Mouse (Mus musculus) testis, adult 2 months (tissue): Measurements from ENCODE around the gene Ros1. TPM values are rescaled to one million over a fixed set of nuclear protein-coding genes. Genes with fewer than 3 reads are reported as not detected.

Experiments
- H3K27ac ChIP-seq: fragments of 200-500 bp; 2 replicates; pipeline ENCODE4 v1.5.1; 2012; ENCODE audit warnings: low read depth, low read length; ENCODE audit not compliant: control insufficient read depth, insufficient read depth
- H3K27me3 ChIP-seq: fragments of 200-500 bp; 2 replicates; pipeline ENCODE4 v1.6.1; 2012; ENCODE audit warnings: mild to moderate bottlenecking, low read length, moderate library complexity; ENCODE audit not compliant: control insufficient read depth, insufficient read depth
- H3K36me3 ChIP-seq: fragments of 200-500 bp; 2 replicates; pipeline ENCODE4 v1.6.1; 2012; ENCODE audit warnings: mild to moderate bottlenecking, low read length; ENCODE audit not compliant: control insufficient read depth, insufficient read depth
- H3K4me1 ChIP-seq: fragments of 200-500 bp; 2 replicates; pipeline ENCODE4 v1.6.1; 2012; ENCODE audit warnings: low read length; ENCODE audit not compliant: control insufficient read depth, insufficient read depth
- H3K4me3 ChIP-seq: fragments of 200-500 bp; 2 replicates; pipeline ENCODE4 v1.5.1; 2012; ENCODE audit warnings: low read depth, mild to moderate bottlenecking, low read length, moderate library complexity, mixed read lengths; ENCODE audit not compliant: control insufficient read depth
- CTCF ChIP-seq: fragments of 200-500 bp; IDR thresholded peaks from 2 replicates; pipeline ENCODE4 v1.5.1; 2012; ENCODE audit warnings: low read depth, mild to moderate bottlenecking, inconsistent platforms, low read length, moderate library complexity; ENCODE audit not compliant: control insufficient read depth, insufficient read depth, insufficient replicate concordance
- POLR2A ChIP-seq: fragments of 200-500 bp; IDR thresholded peaks from 2 replicates; pipeline ENCODE4 v1.6.1; 2012; ENCODE audit warnings: low read depth, mild to moderate bottlenecking, inconsistent platforms, low read length, moderate library complexity; ENCODE audit not compliant: control insufficient read depth
- polyA plus RNA-seq: library from polyadenylated mRNA; depleted of rRNA; stranded (reverse); fragments of >200 nt; gene quantifications from 2 replicates; pipeline ENCODE4 v1.2.3, GENCODE M21; 2012

Gene Ros1
- polyA plus RNA-seq, 1 experiment, result 0.21 TPM

DNA sequence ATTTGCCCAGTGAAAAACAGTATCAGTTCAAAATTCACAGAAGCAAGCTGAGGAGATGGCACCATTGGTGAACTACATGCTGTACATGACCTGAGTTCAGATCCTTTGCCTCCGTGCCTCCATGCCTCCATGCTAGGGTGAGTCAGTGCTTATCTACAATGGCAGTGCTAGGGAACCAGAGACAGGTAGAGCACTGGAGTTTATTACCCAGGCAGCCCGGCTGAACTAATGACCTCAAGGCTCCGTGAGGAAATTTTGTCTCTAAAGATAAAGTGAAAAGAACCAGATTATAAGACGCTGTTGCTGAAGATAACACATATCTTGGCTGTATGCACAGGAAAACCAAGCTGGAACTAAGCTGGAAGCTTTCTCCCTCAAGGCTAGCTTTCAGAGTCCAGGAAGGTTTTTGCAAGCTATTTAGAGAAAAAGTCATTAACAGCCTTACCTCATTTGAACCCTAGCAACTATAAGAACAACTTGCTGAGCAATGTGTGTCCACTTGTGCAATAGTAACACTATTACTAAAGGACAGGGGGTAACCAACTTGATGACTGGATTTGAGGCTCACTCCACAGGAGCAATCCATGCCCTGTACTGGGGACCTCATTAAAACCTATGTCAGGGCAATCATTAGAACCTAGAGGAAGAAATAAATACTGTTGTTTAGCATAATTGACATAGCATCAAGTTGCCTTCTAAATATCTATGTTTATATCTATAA lies 61.5 kb downstream of the Ros1 start:
- no peaks in the 10 kb centered on the region for H3K36me3 ChIP-seq
- TF ChIP-seq CTCF (no peak), POLR2A (no peak)
- no peaks in the 10 kb centered on the region for H3K4me1 ChIP-seq
- H3K4me3 ChIP-seq, result no peak overlapping the region
- no peak overlapping the region for H3K27ac ChIP-seq
- H3K27me3 ChIP-seq, result no peaks in the 10 kb centered on the region

DNA sequence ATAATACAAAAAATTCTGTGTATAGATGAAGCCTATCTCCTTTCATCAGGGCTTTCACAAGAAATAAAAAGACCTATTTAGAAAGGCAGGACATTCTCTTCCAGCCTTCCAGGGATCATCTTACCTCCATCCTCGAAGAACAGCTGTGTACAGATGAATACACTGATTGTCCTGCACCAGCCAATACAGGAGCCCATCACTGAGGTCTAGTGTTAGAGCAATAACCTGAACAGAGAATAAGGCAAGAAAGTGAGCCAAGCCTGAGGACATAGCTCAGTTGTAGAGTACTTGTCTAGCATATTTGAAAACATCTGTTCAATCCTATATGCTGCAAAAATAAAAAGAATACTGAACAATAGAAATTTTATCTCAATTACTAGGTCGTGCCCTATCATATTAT lies 64.3 kb downstream of the Ros1 start:
- Histone ChIP-seq H3K4me3 (no peak overlapping the region), H3K27ac (no peak overlapping the region), H3K4me1 (no peaks in the 10 kb centered on the region), H3K27me3 (no peaks in the 10 kb centered on the region), H3K36me3 (no peaks in the 10 kb centered on the region)
- TF ChIP-seq CTCF (no peak), POLR2A (no peak)

GRCm38 (mm10) chr10:52128874-52129412 lies 66.1 kb downstream of the Ros1 start:
- H3K4me1 ChIP-seq, result no peaks in the 10 kb centered on the region
- H3K36me3 ChIP-seq, result no peaks in the 10 kb centered on the region
- no peak for TF ChIP-seq CTCF
- no peak for TF ChIP-seq POLR2A
- no peak overlapping the region for H3K4me3 ChIP-seq
- H3K27ac ChIP-seq, result no peak overlapping the region
- no peaks in the 10 kb centered on the region for H3K27me3 ChIP-seq

GRCm38 (mm10) chr10:52106164-52106757 lies 88.8 kb downstream of the Ros1 start:
- Histone ChIP-seq H3K4me3 (no peak overlapping the region), H3K4me1 (no peaks in the 10 kb centered on the region), H3K36me3 (no peaks in the 10 kb centered on the region), H3K27me3 (no peaks in the 10 kb centered on the region), H3K27ac (no peak overlapping the region)
- TF ChIP-seq CTCF (peak; percentile 6; the same call in 1 of the 2 replicates), POLR2A (no peak)

GRCm38 (mm10) chr10:52101273-52101672 lies 93.8 kb downstream of the Ros1 start:
- Histone ChIP-seq H3K27me3 (no peaks in the 10 kb centered on the region), H3K4me3 (no peak overlapping the region), H3K36me3 (no peaks in the 10 kb centered on the region), H3K27ac (no peak overlapping the region), H3K4me1 (no peaks in the 10 kb centered on the region)
- no peak for TF ChIP-seq POLR2A
- TF ChIP-seq CTCF, result no peak

DNA sequence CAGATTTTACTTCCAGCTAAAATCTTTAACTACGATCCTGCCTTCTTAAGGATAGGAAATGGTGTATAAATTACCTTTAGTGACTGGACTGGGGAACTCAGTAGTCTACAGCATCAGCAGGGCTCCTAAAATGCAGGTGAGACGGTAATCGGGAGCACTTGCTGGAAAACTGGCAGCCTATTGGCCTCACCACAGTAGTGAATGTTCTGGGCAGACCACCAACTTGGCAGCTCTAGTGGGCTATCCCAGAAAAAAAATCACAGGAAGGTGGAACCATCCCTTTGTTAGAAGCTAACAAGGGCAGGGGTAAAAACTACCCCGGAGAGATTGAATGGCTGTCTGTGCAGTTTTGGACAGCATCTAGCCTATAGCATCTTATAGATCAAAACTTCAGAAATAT lies 102.9 kb downstream of the Ros1 start:
- no peaks in the 10 kb centered on the region for H3K27me3 ChIP-seq
- H3K27ac ChIP-seq, result no peak overlapping the region
- no peaks in the 10 kb centered on the region for H3K4me1 ChIP-seq
- TF ChIP-seq POLR2A (no peak), CTCF (no peak)
- no peak overlapping the region for H3K4me3 ChIP-seq
- H3K36me3 ChIP-seq, result no peaks in the 10 kb centered on the region

GRCm38 (mm10) chr10:52086681-52087080 lies 108.4 kb downstream of the Ros1 start:
- Histone ChIP-seq H3K4me3 (no peak overlapping the region), H3K27ac (no peak overlapping the region), H3K27me3 (no peaks in the 10 kb centered on the region), H3K36me3 (no peaks in the 10 kb centered on the region), H3K4me1 (no peaks in the 10 kb centered on the region)
- no peak for TF ChIP-seq CTCF
- TF ChIP-seq POLR2A, result no peak
